Mouse (Mus musculus): ENCODE data around the gene Iscu. TPM values are rescaled to one million over a fixed set of nuclear protein-coding genes. Genes with fewer than 3 reads are reported as not detected.
"Not testable (repeated sequence)": the region's sequence is repeated elsewhere in the genome, so short reads cannot be mapped to it uniquely, and the experiment has no call there.

Gene Iscu
- polyA plus RNA-seq, 1 experiment, result 58.2 TPM

GRCm38 (mm10) chr5:113780763-113781162 is 8.2 kb downstream of the Iscu start:
- no peaks in the 10 kb centered on the region for H3K9me3 ChIP-seq (replicated peaks; ENCODE audit: control insufficient read depth, insufficient read depth, low read length, poor library complexity, severe bottlenecking)
- H3K4me1 ChIP-seq (ENCODE audit: control insufficient read depth, insufficient read depth, low read length), result no peaks in the 10 kb centered on the region
- H3K4me3 ChIP-seq (ENCODE audit: low read depth, low read length), result no peak overlapping the region
- H3K9ac ChIP-seq (ENCODE audit: low read depth, poor library complexity, severe bottlenecking), result no peak overlapping the region
- no peak for TF ChIP-seq POLR2A (IDR thresholded peaks at IDR 0.05; ENCODE audit: insufficient read depth, low read length)
- no peak for TF ChIP-seq EP300 (IDR thresholded peaks at IDR 0.05; ENCODE audit: insufficient read depth, low read depth, low read length)
- no peak for TF ChIP-seq CTCF (IDR thresholded peaks at IDR 0.05; ENCODE audit: low read depth, low read length)
- no peak overlapping the region for H3K27ac ChIP-seq (ENCODE audit: insufficient read depth, low read length)
- H3K27me3 ChIP-seq (ENCODE audit: control insufficient read depth, insufficient read depth, low read length, poor library complexity, severe bottlenecking), result no peaks in the 10 kb centered on the region
- no peaks in the 10 kb centered on the region for H3K36me3 ChIP-seq (ENCODE audit: control insufficient read depth, insufficient read depth, low read length, poor library complexity, severe bottlenecking)

GRCm38 (mm10) chr5:113781254-113781653 is 8.7 kb downstream of the Iscu start:
- no peaks in the 10 kb centered on the region for H3K27me3 ChIP-seq (ENCODE audit: control insufficient read depth, insufficient read depth, low read length, poor library complexity, severe bottlenecking)
- TF ChIP-seq CTCF (IDR thresholded peaks at IDR 0.05; ENCODE audit: low read depth, low read length) (no peak), EP300 (IDR thresholded peaks at IDR 0.05; ENCODE audit: insufficient read depth, low read depth, low read length) (no peak), POLR2A (IDR thresholded peaks at IDR 0.05; ENCODE audit: insufficient read depth, low read length) (no peak)
- no peaks in the 10 kb centered on the region for H3K4me1 ChIP-seq (ENCODE audit: control insufficient read depth, insufficient read depth, low read length)
- no peak overlapping the region for H3K4me3 ChIP-seq (ENCODE audit: low read depth, low read length)
- H3K9ac ChIP-seq (ENCODE audit: low read depth, poor library complexity, severe bottlenecking), result no peak overlapping the region
- H3K9me3 ChIP-seq (replicated peaks; ENCODE audit: control insufficient read depth, insufficient read depth, low read length, poor library complexity, severe bottlenecking), result no peaks in the 10 kb centered on the region
- no peaks in the 10 kb centered on the region for H3K36me3 ChIP-seq (ENCODE audit: control insufficient read depth, insufficient read depth, low read length, poor library complexity, severe bottlenecking)
- no peak overlapping the region for H3K27ac ChIP-seq (ENCODE audit: insufficient read depth, low read length)

DNA sequence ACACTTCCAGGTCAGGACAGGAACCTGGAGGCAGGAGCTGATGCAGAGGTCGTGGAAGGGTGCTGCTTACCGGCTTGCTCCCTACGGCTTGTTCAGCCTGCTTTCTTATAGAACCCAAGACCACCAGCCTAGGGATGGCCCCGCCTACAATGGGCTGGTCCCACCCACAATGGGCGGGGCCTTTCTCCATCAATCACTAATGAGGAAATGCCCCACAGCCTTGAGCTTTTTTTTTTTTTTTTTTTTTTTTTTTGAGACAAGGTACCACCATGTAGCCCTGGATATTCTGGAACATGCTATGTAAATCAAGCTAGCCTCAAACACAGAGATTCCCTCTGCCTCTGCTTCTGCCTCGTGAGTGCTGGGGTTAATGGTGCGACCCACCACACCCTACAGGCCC is 9.3 kb downstream of the Iscu start:
- H3K9ac ChIP-seq (ENCODE audit: low read depth, poor library complexity, severe bottlenecking), result no peak overlapping the region
- TF ChIP-seq CTCF (IDR thresholded peaks at IDR 0.05; ENCODE audit: low read depth, low read length) (no peak), POLR2A (IDR thresholded peaks at IDR 0.05; ENCODE audit: insufficient read depth, low read length) (no peak), EP300 (IDR thresholded peaks at IDR 0.05; ENCODE audit: insufficient read depth, low read depth, low read length) (no peak)
- no peaks in the 10 kb centered on the region for H3K27me3 ChIP-seq (ENCODE audit: control insufficient read depth, insufficient read depth, low read length, poor library complexity, severe bottlenecking)
- no peaks in the 10 kb centered on the region for H3K9me3 ChIP-seq (replicated peaks; ENCODE audit: control insufficient read depth, insufficient read depth, low read length, poor library complexity, severe bottlenecking)
- H3K4me3 ChIP-seq (ENCODE audit: low read depth, low read length), result no peak overlapping the region
- no peaks in the 10 kb centered on the region for H3K4me1 ChIP-seq (ENCODE audit: control insufficient read depth, insufficient read depth, low read length)
- H3K36me3 ChIP-seq (ENCODE audit: control insufficient read depth, insufficient read depth, low read length, poor library complexity, severe bottlenecking), result no peaks in the 10 kb centered on the region
- no peak overlapping the region for H3K27ac ChIP-seq (ENCODE audit: insufficient read depth, low read length)

DNA sequence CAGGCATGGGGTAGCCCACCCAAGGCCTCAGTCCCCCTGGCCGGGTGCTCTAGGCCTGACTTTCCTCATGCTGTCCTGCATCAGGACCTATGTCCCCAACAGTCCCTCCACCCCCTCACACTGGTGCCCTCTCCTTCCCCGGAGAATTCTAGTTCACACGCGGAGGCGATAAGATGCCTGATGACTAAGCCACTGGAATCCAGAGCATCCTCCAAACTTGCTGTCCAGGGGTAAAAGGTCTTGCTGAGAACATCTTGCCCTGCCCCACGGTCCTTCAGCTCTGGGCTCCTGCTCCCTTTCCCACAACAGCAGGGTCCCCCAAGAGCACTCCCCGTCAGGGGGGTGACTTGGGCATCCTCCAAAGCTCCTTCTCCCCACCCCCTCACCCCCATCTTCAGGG is 10.1 kb downstream of the Iscu start:
- Histone ChIP-seq H3K4me1 (ENCODE audit: control insufficient read depth, insufficient read depth, low read length) (no peaks in the 10 kb centered on the region), H3K36me3 (ENCODE audit: control insufficient read depth, insufficient read depth, low read length, poor library complexity, severe bottlenecking) (no peaks in the 10 kb centered on the region), H3K9ac (ENCODE audit: low read depth, poor library complexity, severe bottlenecking) (no peak overlapping the region), H3K27ac (ENCODE audit: insufficient read depth, low read length) (no peak overlapping the region), H3K9me3 (replicated peaks; ENCODE audit: control insufficient read depth, insufficient read depth, low read length, poor library complexity, severe bottlenecking) (no peaks in the 10 kb centered on the region), H3K27me3 (ENCODE audit: control insufficient read depth, insufficient read depth, low read length, poor library complexity, severe bottlenecking) (no peaks in the 10 kb centered on the region), H3K4me3 (ENCODE audit: low read depth, low read length) (no peak overlapping the region)
- TF ChIP-seq CTCF (IDR thresholded peaks at IDR 0.05; ENCODE audit: low read depth, low read length) (no peak), POLR2A (IDR thresholded peaks at IDR 0.05; ENCODE audit: insufficient read depth, low read length) (no peak), EP300 (IDR thresholded peaks at IDR 0.05; ENCODE audit: insufficient read depth, low read depth, low read length) (no peak)

GRCm38 (mm10) chr5:113783581-113784001 is 11.0 kb downstream of the Iscu start:
- TF ChIP-seq EP300 (IDR thresholded peaks at IDR 0.05; ENCODE audit: insufficient read depth, low read depth, low read length) (no peak), POLR2A (IDR thresholded peaks at IDR 0.05; ENCODE audit: insufficient read depth, low read length) (no peak), CTCF (IDR thresholded peaks at IDR 0.05; ENCODE audit: low read depth, low read length) (no peak)
- H3K27ac ChIP-seq (ENCODE audit: insufficient read depth, low read length), result no peak overlapping the region
- no peaks in the 10 kb centered on the region for H3K9me3 ChIP-seq (replicated peaks; ENCODE audit: control insufficient read depth, insufficient read depth, low read length, poor library complexity, severe bottlenecking)
- no peaks in the 10 kb centered on the region for H3K27me3 ChIP-seq (ENCODE audit: control insufficient read depth, insufficient read depth, low read length, poor library complexity, severe bottlenecking)
- no peaks in the 10 kb centered on the region for H3K4me1 ChIP-seq (ENCODE audit: control insufficient read depth, insufficient read depth, low read length)
- no peaks in the 10 kb centered on the region for H3K36me3 ChIP-seq (ENCODE audit: control insufficient read depth, insufficient read depth, low read length, poor library complexity, severe bottlenecking)
- no peak overlapping the region for H3K4me3 ChIP-seq (ENCODE audit: low read depth, low read length)
- no peak overlapping the region for H3K9ac ChIP-seq (ENCODE audit: low read depth, poor library complexity, severe bottlenecking)

DNA sequence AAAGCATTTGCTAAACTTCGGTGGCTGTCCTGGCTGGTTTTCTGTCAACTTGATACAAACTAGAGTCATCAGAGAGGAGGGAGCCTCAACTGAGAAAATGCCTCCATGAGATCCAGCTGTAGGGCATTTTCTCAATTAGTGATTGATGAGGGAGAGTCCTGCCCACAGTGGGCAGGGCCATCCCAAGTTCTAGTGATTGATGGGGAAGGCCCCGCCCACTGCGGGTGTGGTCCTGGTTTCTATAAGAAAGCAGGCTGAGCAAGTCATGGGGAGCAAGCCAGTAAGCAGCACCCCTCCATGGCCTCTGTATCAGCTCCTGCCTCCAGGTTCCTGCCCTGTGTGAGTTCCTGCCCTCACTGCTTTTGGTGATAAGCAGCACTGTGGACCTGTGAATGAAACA is 11.6 kb downstream of the Iscu start:
- H3K9me3 ChIP-seq (replicated peaks; ENCODE audit: control insufficient read depth, insufficient read depth, low read length, poor library complexity, severe bottlenecking); H3K4me3 ChIP-seq (ENCODE audit: low read depth, low read length); H3K27ac ChIP-seq (ENCODE audit: insufficient read depth, low read length); H3K27me3 ChIP-seq (ENCODE audit: control insufficient read depth, insufficient read depth, low read length, poor library complexity, severe bottlenecking); H3K36me3 ChIP-seq (ENCODE audit: control insufficient read depth, insufficient read depth, low read length, poor library complexity, severe bottlenecking); H3K4me1 ChIP-seq (ENCODE audit: control insufficient read depth, insufficient read depth, low read length); H3K9ac ChIP-seq (ENCODE audit: low read depth, poor library complexity, severe bottlenecking): not testable (repeated sequence)
